Mouse (Mus musculus) testis, adult 2 months (tissue): ENCODE results near the gene Anks3.

ENCODE experiments used
- CTCF ChIP-seq: fragments of 200-500 bp; IDR thresholded peaks from 2 replicates; pipeline ENCODE4 v1.5.1; 2012; ENCODE audit warnings: low read depth, mild to moderate bottlenecking, inconsistent platforms, low read length, moderate library complexity; ENCODE audit not compliant: control insufficient read depth, insufficient read depth, insufficient replicate concordance
- POLR2A ChIP-seq: fragments of 200-500 bp; IDR thresholded peaks from 2 replicates; pipeline ENCODE4 v1.6.1; 2012; ENCODE audit warnings: low read depth, mild to moderate bottlenecking, inconsistent platforms, low read length, moderate library complexity; ENCODE audit not compliant: control insufficient read depth

DNA sequence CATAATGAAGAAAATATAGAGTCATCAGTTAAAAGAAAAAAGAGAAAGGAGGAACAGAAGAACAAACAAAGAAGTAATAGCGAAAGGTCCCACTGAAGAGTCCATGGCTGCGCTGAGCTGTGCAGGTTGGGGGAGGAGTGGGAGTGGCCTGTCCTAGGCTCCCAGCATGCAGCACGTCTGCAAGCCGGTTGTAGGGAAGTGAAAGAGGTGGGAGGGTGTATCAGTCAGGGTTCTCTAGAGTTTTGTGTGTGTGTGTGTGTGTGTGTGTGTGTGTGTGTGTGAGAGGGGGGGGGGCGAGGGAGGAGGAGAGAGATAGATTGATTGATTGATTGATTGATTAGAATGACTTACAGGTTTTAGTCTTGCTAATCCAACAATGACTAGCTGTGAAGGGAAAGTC, 56.0 kb downstream of the Anks3 start:
- TF ChIP-seq POLR2A, result no peak
- TF ChIP-seq CTCF, result no peak
